Mouse (Mus musculus): ENCODE data around the gene Rassf3. TPM values are rescaled to one million over a fixed set of nuclear protein-coding genes. Genes with fewer than 3 reads are reported as not detected.

Rassf3 gene
- polyA plus RNA-seq, 1 experiment from 2014 or later, result 13.3 TPM

- Histone ChIP-seq H3K4me3 (ENCODE audit: low read depth, low read length) (no peak overlapping the region), H3K4me2 (ENCODE audit: low read depth, low read length) (no peak overlapping the region), H3K36me3 (ENCODE audit: control insufficient read depth, insufficient read depth) (peaks cover 2% of the 10 kb centered on the region; the same call in 1 of the 2 replicates), H3K9ac (ENCODE audit: low read depth, low read length) (no peak overlapping the region), H3K4me1 (ENCODE audit: control insufficient read depth, low read depth, low read length) (no peaks in the 10 kb centered on the region), H3K27ac (ENCODE audit: low read length) (no peak overlapping the region), H3K9me3 (replicated peaks; ENCODE audit: control insufficient read depth, low read length) (no peaks in the 10 kb centered on the region), H3K27me3 (ENCODE audit: control insufficient read depth, insufficient read depth, low read depth, low read length) (no peaks in the 10 kb centered on the region)
- no peak for ATAC-seq (ENCODE audit: low read depth)
- WGBS (ENCODE audit: insufficient replicate concordance), result 67% methylated on average over 7 of the region's 7 CpGs
Observed at GRCm38 (mm10) chr10:121398599-121398998, 77.5 kb downstream of the Rassf3 start.

- H3K4me1 ChIP-seq (ENCODE audit: control insufficient read depth, low read depth, low read length), result no peaks in the 10 kb centered on the region
- H3K9ac ChIP-seq (ENCODE audit: low read depth, low read length), result no peak overlapping the region
- no peaks in the 10 kb centered on the region for H3K9me3 ChIP-seq (replicated peaks; ENCODE audit: control insufficient read depth, low read length)
- ATAC-seq (ENCODE audit: low read depth), result no peak
- H3K36me3 ChIP-seq (ENCODE audit: control insufficient read depth, insufficient read depth), result peaks cover 14% of the 10 kb centered on the region
- H3K4me2 ChIP-seq (ENCODE audit: low read depth, low read length), result no peak overlapping the region
- H3K27ac ChIP-seq (ENCODE audit: low read length), result no peak overlapping the region
- no peak overlapping the region for H3K4me3 ChIP-seq (ENCODE audit: low read depth, low read length)
- 79% methylated on average over 20 of the region's 20 CpGs for WGBS (ENCODE audit: insufficient replicate concordance)
- H3K27me3 ChIP-seq (ENCODE audit: control insufficient read depth, insufficient read depth, low read depth, low read length), result no peaks in the 10 kb centered on the region
Observed at GRCm38 (mm10) chr10:121395542-121396176, 80.5 kb downstream of the Rassf3 start.

- H3K27ac ChIP-seq (ENCODE audit: low read length), result no peak overlapping the region
- ATAC-seq (ENCODE audit: low read depth), result no peak
- H3K36me3 ChIP-seq (ENCODE audit: control insufficient read depth, insufficient read depth), result peaks cover 14% of the 10 kb centered on the region
- H3K4me1 ChIP-seq (ENCODE audit: control insufficient read depth, low read depth, low read length), result no peaks in the 10 kb centered on the region
- no peak overlapping the region for H3K4me3 ChIP-seq (ENCODE audit: low read depth, low read length)
- H3K9ac ChIP-seq (ENCODE audit: low read depth, low read length), result no peak overlapping the region
- H3K4me2 ChIP-seq (ENCODE audit: low read depth, low read length), result no peak overlapping the region
- no peaks in the 10 kb centered on the region for H3K27me3 ChIP-seq (ENCODE audit: control insufficient read depth, insufficient read depth, low read depth, low read length)
- 81% methylated on average over 18 of the region's 18 CpGs for WGBS (ENCODE audit: insufficient replicate concordance)
- H3K9me3 ChIP-seq (replicated peaks; ENCODE audit: control insufficient read depth, low read length), result no peaks in the 10 kb centered on the region
Observed at GRCm38 (mm10) chr10:121394789-121395325, 81.3 kb downstream of the Rassf3 start.

GRCm38 (mm10) chr10:121394270-121394669, 81.9 kb downstream of the Rassf3 start:
- Histone ChIP-seq H3K36me3 (ENCODE audit: control insufficient read depth, insufficient read depth) (peaks cover 14% of the 10 kb centered on the region), H3K9ac (ENCODE audit: low read depth, low read length) (no peak overlapping the region), H3K27me3 (ENCODE audit: control insufficient read depth, insufficient read depth, low read depth, low read length) (no peaks in the 10 kb centered on the region), H3K4me3 (ENCODE audit: low read depth, low read length) (no peak overlapping the region), H3K4me2 (ENCODE audit: low read depth, low read length) (no peak overlapping the region), H3K27ac (ENCODE audit: low read length) (no peak overlapping the region), H3K4me1 (ENCODE audit: control insufficient read depth, low read depth, low read length) (no peaks in the 10 kb centered on the region), H3K9me3 (replicated peaks; ENCODE audit: control insufficient read depth, low read length) (no peaks in the 10 kb centered on the region)
- ATAC-seq (ENCODE audit: low read depth), result no peak
- WGBS (ENCODE audit: insufficient replicate concordance), result 82% methylated on average over 6 of the region's 6 CpGs

GRCm38 (mm10) chr10:121391901-121392300, 84.2 kb downstream of the Rassf3 start:
- H3K9ac ChIP-seq (ENCODE audit: low read depth, low read length), result no peak overlapping the region
- no peak for ATAC-seq (ENCODE audit: low read depth)
- 81% methylated on average over 8 of the region's 8 CpGs for WGBS (ENCODE audit: insufficient replicate concordance)
- H3K4me2 ChIP-seq (ENCODE audit: low read depth, low read length), result no peak overlapping the region
- H3K4me3 ChIP-seq (ENCODE audit: low read depth, low read length), result no peak overlapping the region
- H3K27me3 ChIP-seq (ENCODE audit: control insufficient read depth, insufficient read depth, low read depth, low read length), result no peaks in the 10 kb centered on the region
- H3K9me3 ChIP-seq (replicated peaks; ENCODE audit: control insufficient read depth, low read length), result no peaks in the 10 kb centered on the region
- peaks cover 18% of the 10 kb centered on the region for H3K36me3 ChIP-seq (ENCODE audit: control insufficient read depth, insufficient read depth)
- H3K27ac ChIP-seq (ENCODE audit: low read length), result no peak overlapping the region
- no peaks in the 10 kb centered on the region for H3K4me1 ChIP-seq (ENCODE audit: control insufficient read depth, low read depth, low read length)

GRCm38 (mm10) chr10:121390602-121391001, 85.5 kb downstream of the Rassf3 start:
- WGBS (ENCODE audit: insufficient replicate concordance), result 69% methylated on average over 10 of the region's 10 CpGs
- no peak overlapping the region for H3K4me2 ChIP-seq (ENCODE audit: low read depth, low read length)

GRCm38 (mm10) chr10:121386347-121386746, 89.8 kb downstream of the Rassf3 start:
- Histone ChIP-seq H3K9me3 (replicated peaks; ENCODE audit: control insufficient read depth, low read length) (no peaks in the 10 kb centered on the region), H3K9ac (ENCODE audit: low read depth, low read length) (no peak overlapping the region), H3K4me3 (ENCODE audit: low read depth, low read length) (no peak overlapping the region), H3K27ac (ENCODE audit: low read length) (no peak overlapping the region), H3K4me2 (ENCODE audit: low read depth, low read length) (no peak overlapping the region), H3K27me3 (ENCODE audit: control insufficient read depth, insufficient read depth, low read depth, low read length) (no peaks in the 10 kb centered on the region), H3K4me1 (ENCODE audit: control insufficient read depth, low read depth, low read length) (no peaks in the 10 kb centered on the region), H3K36me3 (ENCODE audit: control insufficient read depth, insufficient read depth) (peaks cover 7% of the 10 kb centered on the region)
- 65% methylated on average over 9 of the region's 9 CpGs for WGBS (ENCODE audit: insufficient replicate concordance)
- ATAC-seq (ENCODE audit: low read depth), result no peak

More at GRCm38 (mm10) chr10:121390602-121391001, 85.5 kb downstream of the Rassf3 start:
- Histone ChIP-seq H3K27ac (ENCODE audit: low read length) (no peak overlapping the region), H3K27me3 (ENCODE audit: control insufficient read depth, insufficient read depth, low read depth, low read length) (no peaks in the 10 kb centered on the region), H3K9ac (ENCODE audit: low read depth, low read length) (no peak overlapping the region), H3K4me3 (ENCODE audit: low read depth, low read length) (no peak overlapping the region), H3K4me1 (ENCODE audit: control insufficient read depth, low read depth, low read length) (no peaks in the 10 kb centered on the region), H3K36me3 (ENCODE audit: control insufficient read depth, insufficient read depth) (peaks cover 18% of the 10 kb centered on the region), H3K9me3 (replicated peaks; ENCODE audit: control insufficient read depth, low read length) (no peaks in the 10 kb centered on the region)
- no peak for ATAC-seq (ENCODE audit: low read depth)

GRCm38 (mm10) chr10:121385695-121386094, 90.5 kb downstream of the Rassf3 start:
- H3K27ac ChIP-seq (ENCODE audit: low read length), result no peak overlapping the region
- H3K4me2 ChIP-seq (ENCODE audit: low read depth, low read length), result no peak overlapping the region
- no peaks in the 10 kb centered on the region for H3K4me1 ChIP-seq (ENCODE audit: control insufficient read depth, low read depth, low read length)
- ATAC-seq (ENCODE audit: low read depth), result no peak
- H3K4me3 ChIP-seq (ENCODE audit: low read depth, low read length), result no peak overlapping the region
- peaks cover 11% of the 10 kb centered on the region for H3K36me3 ChIP-seq (ENCODE audit: control insufficient read depth, insufficient read depth)
- 84% methylated on average over 6 of the region's 6 CpGs for WGBS (ENCODE audit: insufficient replicate concordance)
- no peaks in the 10 kb centered on the region for H3K9me3 ChIP-seq (replicated peaks; ENCODE audit: control insufficient read depth, low read length)
- no peaks in the 10 kb centered on the region for H3K27me3 ChIP-seq (ENCODE audit: control insufficient read depth, insufficient read depth, low read depth, low read length)
- no peak overlapping the region for H3K9ac ChIP-seq (ENCODE audit: low read depth, low read length)

- Histone ChIP-seq H3K4me1 (ENCODE audit: control insufficient read depth, low read depth, low read length) (no peaks in the 10 kb centered on the region), H3K9me3 (replicated peaks; ENCODE audit: control insufficient read depth, low read length) (no peaks in the 10 kb centered on the region), H3K9ac (ENCODE audit: low read depth, low read length) (no peak overlapping the region), H3K36me3 (ENCODE audit: control insufficient read depth, insufficient read depth) (peaks cover 13% of the 10 kb centered on the region), H3K27ac (ENCODE audit: low read length) (no peak overlapping the region), H3K4me3 (ENCODE audit: low read depth, low read length) (no peak overlapping the region), H3K4me2 (ENCODE audit: low read depth, low read length) (no peak overlapping the region), H3K27me3 (ENCODE audit: control insufficient read depth, insufficient read depth, low read depth, low read length) (no peaks in the 10 kb centered on the region)
- 83% methylated on average over 13 of the region's 13 CpGs for WGBS (ENCODE audit: insufficient replicate concordance)
- no peak for ATAC-seq (ENCODE audit: low read depth)
Observed at GRCm38 (mm10) chr10:121384710-121385109, 91.4 kb downstream of the Rassf3 start.
